Mouse (Mus musculus) MEL (cell line): ENCODE data around the gene Inpp5b. TPM values are rescaled to one million over a fixed set of nuclear protein-coding genes. Genes with fewer than 3 reads are reported as not detected.

Experiments
- DNase-seq: peaks from one replicate; pipeline ENCODE4 v3.0.0; 2011; ENCODE audit warnings: low read depth, low spot score
- H3K27ac ChIP-seq: 2 replicates; pipeline ENCODE4 v1.5.1; 2012; ENCODE audit warnings: low read depth, mild to moderate bottlenecking, control low read depth, low read length, moderate library complexity; ENCODE audit not compliant: control insufficient read depth
- H3K27me3 ChIP-seq, 2 experiments: fragments of 150-350 bp in 1 of 2; sonication (generic) in 1 of 2; 2 replicates each; pipeline ENCODE4 v1.6.1; 2012; ENCODE audit warnings: low read length in 2 of 2, mild to moderate bottlenecking in 2 of 2, improper control_type of control experiment in 1 of 2, moderate library complexity in 1 of 2; ENCODE audit not compliant: insufficient read depth in 2 of 2, control insufficient read depth in 1 of 2
- H3K36me3 ChIP-seq, 2 experiments: 2 replicates each; pipeline ENCODE4 v1.6.1; 2012 to 2014; ENCODE audit warnings: low read length in 2 of 2, improper control_type of control experiment in 1 of 2, inconsistent platforms in 1 of 2, mild to moderate bottlenecking in 1 of 2; ENCODE audit not compliant: insufficient read depth in 2 of 2, control insufficient read depth in 1 of 2
- H3K4me1 ChIP-seq, 2 experiments: fragments of 150-350 bp in 1 of 2; sonication (generic) in 1 of 2; 2 replicates each; pipeline ENCODE4 v1.6.1; 2012; ENCODE audit warnings: low read length in 2 of 2, improper control_type of control experiment in 1 of 2, mild to moderate bottlenecking in 1 of 2; ENCODE audit not compliant: insufficient read depth in 2 of 2, control insufficient read depth in 1 of 2
- H3K4me3 ChIP-seq, 2 experiments: fragments of 150-350 bp in 1 of 2; sonication (generic) in 1 of 2; 2 replicates each; pipeline ENCODE4 v1.5.1; 2012; ENCODE audit warnings: low read depth in 2 of 2, low read length in 2 of 2, mild to moderate bottlenecking in 2 of 2, moderate library complexity in 2 of 2, control low read depth in 1 of 2, improper control_type of control experiment in 1 of 2; ENCODE audit not compliant: control insufficient read depth in 1 of 2, insufficient read depth in 1 of 2
- H3K79me2 ChIP-seq: 2 replicates; pipeline ENCODE4 v1.6.1; 2012; ENCODE audit warnings: mild to moderate bottlenecking, low read length, moderate library complexity; ENCODE audit not compliant: control insufficient read depth, poor library complexity, insufficient read depth
- H3K9ac ChIP-seq: 2 replicates; pipeline ENCODE4 v1.6.1; 2012; ENCODE audit warnings: low read depth, mild to moderate bottlenecking, control low read depth, low read length, moderate library complexity; ENCODE audit not compliant: control insufficient read depth, poor library complexity, severe bottlenecking
- H3K9me3 ChIP-seq: fragments of 150-350 bp; sonication (generic); replicated peaks from 2 replicates; pipeline ENCODE4 v1.6.1; 2012; ENCODE audit warnings: mild to moderate bottlenecking, low read length, improper control_type of control experiment, moderate library complexity; ENCODE audit not compliant: insufficient read depth
- CHD2 ChIP-seq: IDR thresholded peaks from 2 replicates; pipeline ENCODE4 v1.6.1; 2011; ENCODE audit warnings: low read length, improper control_type of control experiment
- E2F4 ChIP-seq: IDR thresholded peaks from 2 replicates; pipeline ENCODE4 v1.6.1; 2011; ENCODE audit warnings: low read depth, low read length, improper control_type of control experiment, borderline replicate concordance
- EP300 ChIP-seq, 2 experiments: IDR thresholded peaks; 2 replicates each; pipeline ENCODE4 v1.6.1; 2011; ENCODE audit warnings: improper control_type of control experiment in 2 of 2, low read length in 2 of 2, low read depth in 1 of 2, mild to moderate bottlenecking in 1 of 2
- ETS1 ChIP-seq: IDR thresholded peaks from 2 replicates; pipeline ENCODE4 v1.6.1; 2012; ENCODE audit warnings: low read depth, mild to moderate bottlenecking, inconsistent platforms, low read length, improper control_type of control experiment, moderate library complexity
- GABPA ChIP-seq: IDR thresholded peaks from 2 replicates; pipeline ENCODE4 v1.6.1; 2012; ENCODE audit warnings: low read depth, mild to moderate bottlenecking, inconsistent platforms, low read length, improper control_type of control experiment, moderate library complexity
- HCFC1 ChIP-seq: IDR thresholded peaks from 2 replicates; pipeline ENCODE4 v1.6.1; 2012; ENCODE audit warnings: low read depth, mild to moderate bottlenecking, inconsistent platforms, low read length, improper control_type of control experiment, moderate library complexity
- MAFK ChIP-seq: IDR thresholded peaks from 2 replicates; pipeline ENCODE4 v1.6.1; 2011; ENCODE audit warnings: low read depth, mild to moderate bottlenecking, low read length, improper control_type of control experiment, borderline replicate concordance
- MAX ChIP-seq: IDR thresholded peaks from 2 replicates; pipeline ENCODE4 v1.6.1; 2011; ENCODE audit warnings: low read length, improper control_type of control experiment
- NELFE ChIP-seq: IDR thresholded peaks from 2 replicates; pipeline ENCODE4 v1.6.1; 2011; ENCODE audit warnings: low read depth, low read length, improper control_type of control experiment
- NRF1 ChIP-seq: IDR thresholded peaks from 2 replicates; pipeline ENCODE4 v1.6.1; 2014; ENCODE audit warnings: low read depth, mild to moderate bottlenecking, inconsistent platforms, low read length, improper control_type of control experiment, moderate library complexity; ENCODE audit not compliant: poor library complexity, insufficient read depth, severe bottlenecking
- POLR2A ChIP-seq, 2 experiments: IDR thresholded peaks; 2 replicates each; pipeline ENCODE4 v1.6.1; 2011 to 2012; ENCODE audit warnings: low read length in 2 of 2, mild to moderate bottlenecking in 2 of 2, control low read depth in 1 of 2, improper control_type of control experiment in 1 of 2, low read depth in 1 of 2, moderate library complexity in 1 of 2; ENCODE audit not compliant: control insufficient read depth in 1 of 2, insufficient read depth in 1 of 2, poor library complexity in 1 of 2
- RCOR1 ChIP-seq: IDR thresholded peaks from 2 replicates; pipeline ENCODE4 v1.6.1; 2012; ENCODE audit warnings: low read depth, mild to moderate bottlenecking, inconsistent platforms, low read length, improper control_type of control experiment
- SIN3A ChIP-seq: IDR thresholded peaks from 2 replicates; pipeline ENCODE4 v1.6.1; 2012; ENCODE audit warnings: low read length, improper control_type of control experiment, inconsistent platforms
- TAL1 ChIP-seq: IDR thresholded peaks from 2 replicates; pipeline ENCODE4 v1.6.1; 2012; ENCODE audit warnings: mild to moderate bottlenecking, inconsistent platforms, low read length, moderate library complexity, mixed read lengths
- TBP ChIP-seq: IDR thresholded peaks from 2 replicates; pipeline ENCODE4 v1.8.0; 2011; ENCODE audit warnings: low read depth, low read length, improper control_type of control experiment
- USF2 ChIP-seq, 2 experiments: IDR thresholded peaks; 2 replicates each; pipeline ENCODE4 v1.6.1; 2011 to 2012; ENCODE audit warnings: improper control_type of control experiment in 2 of 2, low read length in 2 of 2, borderline replicate concordance in 1 of 2, inconsistent platforms in 1 of 2, low read depth in 1 of 2, mild to moderate bottlenecking in 1 of 2; ENCODE audit not compliant: insufficient read depth in 1 of 2
- ZC3H11A ChIP-seq: IDR thresholded peaks from 2 replicates; pipeline ENCODE4 v1.6.1; 2012; ENCODE audit warnings: low read depth, mild to moderate bottlenecking, inconsistent platforms, low read length, improper control_type of control experiment
- ZKSCAN1 ChIP-seq: IDR thresholded peaks from 2 replicates; pipeline ENCODE4 v1.6.1; 2012; ENCODE audit warnings: low read depth, mild to moderate bottlenecking, inconsistent platforms, low read length, improper control_type of control experiment, moderate library complexity
- ZMIZ1 ChIP-seq: IDR thresholded peaks from 2 replicates; pipeline ENCODE4 v1.6.1; 2012; ENCODE audit warnings: low read depth, mild to moderate bottlenecking, inconsistent platforms, low read length, improper control_type of control experiment, moderate library complexity
- polyA plus RNA-seq, 2 experiments: library from polyadenylated mRNA; stranded (reverse) in 1 of 2; unstranded in 1 of 2; fragments of >175 nt in 1 of 2; fragments of >200 nt in 1 of 2; gene quantifications; 2 replicates each; pipeline versions ENCODE4 v1.2.1 to v1.2.4; 2012; ENCODE audit warnings: low replicate concordance in 2 of 2, low read depth in 1 of 2; ENCODE audit not compliant: insufficient read length in 2 of 2, insufficient read depth in 1 of 2, missing spikeins in 1 of 2
- total RNA-seq: library from RNA; depleted of rRNA; stranded (reverse); fragments of 300-350 nt; gene quantifications from 2 replicates; pipeline ENCODE4 v1.2.3, GENCODE M21; 2012

Gene Inpp5b
- total and polyA plus RNA-seq, 3 experiments, result 28.6 to 52.5 TPM; not detected in 1

- Histone ChIP-seq H3K4me1 (peaks cover 2 to 39% of the 10 kb centered on the region in 2 experiments; a peak in 3 of 4 replicates), H3K36me3 (peaks cover 18 to 39% of the 10 kb centered on the region in 2 experiments), H3K4me3 (peak overlapping the region; percentile 79 to 85), H3K27ac (peak overlapping the region; percentile 97), H3K27me3 (no peaks in the 10 kb centered on the region), H3K9ac (peak overlapping the region; percentile 82), H3K79me2 (peaks cover 53% of the 10 kb centered on the region), H3K9me3 (no peaks in the 10 kb centered on the region)
- TF ChIP-seq NRF1 (no peak), TBP (no peak), POLR2A (IDR thresholded peaks at IDR 0.05; ENCODE audit: control insufficient read depth in 1 of 2, insufficient read depth in 1 of 2, low read depth in 1 of 2, low read length in 2 of 2, poor library complexity in 1 of 2) (no peak), RCOR1 (no peak), CHD2 (no peak)
- DNase-seq, result no peak
Measured at GRCm38 (mm10) chr4:124803406-124803805, 61.8 kb downstream of the Inpp5b start.

- peaks cover 60% of the 10 kb centered on the region for H3K79me2 ChIP-seq
- H3K36me3 ChIP-seq, result peaks cover 25 to 41% of the 10 kb centered on the region in 2 experiments
- no peak for TF ChIP-seq E2F4
- no peak for TF ChIP-seq EP300 (IDR thresholded peaks at IDR 0.05; ENCODE audit: low read depth in 1 of 2, low read length in 2 of 2)
- no peak for TF ChIP-seq HCFC1
- no peak for TF ChIP-seq ETS1
- TF ChIP-seq MAFK, result no peak
- no peak for TF ChIP-seq SIN3A
- TF ChIP-seq NRF1, result no peak
- TF ChIP-seq ZC3H11A, result no peak
- TF ChIP-seq RCOR1, result no peak
- TF ChIP-seq USF2 (IDR thresholded peaks at IDR 0.05; ENCODE audit: borderline replicate concordance in 1 of 2, insufficient read depth in 1 of 2, low read depth in 1 of 2, low read length in 2 of 2), result no peak
- no peak for TF ChIP-seq NELFE
- TF ChIP-seq GABPA, result no peak
- no peak for TF ChIP-seq TBP
- TF ChIP-seq TAL1, result no peak
- TF ChIP-seq MAX, result no peak
- TF ChIP-seq ZMIZ1, result no peak
- TF ChIP-seq ZKSCAN1, result no peak
- H3K4me3 ChIP-seq, result no peak overlapping the region
- no peaks in the 10 kb centered on the region for H3K9me3 ChIP-seq
- no peak overlapping the region for H3K9ac ChIP-seq
- H3K27me3 ChIP-seq, result no peaks in the 10 kb centered on the region
- DNase-seq, result no peak
- peaks cover 2 to 44% of the 10 kb centered on the region in 2 experiments for H3K4me1 ChIP-seq
- H3K27ac ChIP-seq, result no peak overlapping the region
Measured at GRCm38 (mm10) chr4:124808511-124808910, 66.9 kb downstream of the Inpp5b start.
